Mouse (Mus musculus): ENCODE results near the gene Clcf1. TPM values are rescaled to one million over a fixed set of nuclear protein-coding genes. Genes with fewer than 3 reads are reported as not detected.
A peak's percentile ranks its signal among the peaks of the same experiment; 100 is the strongest.

The Clcf1 gene
- polyA plus RNA-seq (2014; fragmentation: Nextera tagmentation; extraction: Ambion mirVana) = 1.2 and 2.5 TPM in 2 replicates

DNA sequence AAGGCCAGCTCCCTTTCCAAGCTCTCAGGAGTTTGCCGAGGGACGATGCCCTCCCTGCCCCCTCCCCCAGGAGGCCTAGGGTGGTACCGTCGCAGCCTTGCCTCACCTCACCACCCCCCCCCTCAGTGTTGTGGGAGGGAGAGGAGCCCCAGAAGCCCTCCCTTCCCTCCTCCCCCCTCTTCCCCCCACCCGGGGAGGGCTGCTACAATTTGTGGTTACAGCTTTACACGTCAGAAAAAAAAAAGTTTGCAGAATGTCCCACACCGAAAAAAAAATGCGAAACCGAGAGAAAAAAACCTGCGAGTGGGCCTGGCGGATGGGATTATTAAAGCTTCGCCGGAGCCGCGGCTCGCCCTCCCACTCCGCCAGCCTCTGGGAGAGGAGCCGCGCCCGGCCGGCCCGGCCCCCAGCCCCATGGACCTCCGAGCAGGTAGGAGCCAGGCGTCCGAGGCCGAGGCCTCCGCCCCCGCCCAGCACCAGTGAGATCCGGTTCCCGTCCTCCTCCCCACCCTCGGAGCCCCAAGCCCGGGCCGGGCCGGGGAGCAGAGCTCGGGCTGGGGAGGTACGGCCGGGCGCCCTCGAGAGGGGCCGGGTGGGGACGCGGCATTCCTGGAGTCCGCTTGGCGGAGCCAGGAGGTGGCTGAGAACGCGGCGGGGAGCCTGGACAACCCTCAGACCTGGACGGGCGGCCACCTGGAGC is at the start of gene Clcf1, which contains the start of gene AC109138.7:
Clcf1 (plus strand) TSS at position 168 of the 700 bp plus-strand sequence.
AC109138.7 (plus strand) TSS at position 287 of the 700 bp plus-strand sequence.
- Histone ChIP-seq H3K9ac (ENCODE audit: low read depth, low read length) (peak within 1 kb of the TSS; percentile 78), H3K4me2 (peak within 1 kb of the TSS; percentile 100), H3K9me3 (replicated peaks; ENCODE audit: control insufficient read depth, low read length) (no peaks in the 10 kb centered on the region), H3K36me3 (ENCODE audit: control insufficient read depth, insufficient read depth, low read length) (no peaks in the 10 kb centered on the region), H3K4me3 (ENCODE audit: low read depth, low read length) (peak within 1 kb of the TSS; percentile 67), H3K27me3 (ENCODE audit: control insufficient read depth, insufficient read depth, low read length) (peaks cover 65% of the 10 kb centered on the region), H3K27ac (ENCODE audit: low read depth, low read length) (peak within 1 kb of the TSS; percentile 73), H3K4me1 (ENCODE audit: control insufficient read depth, insufficient read depth, low read length) (peaks cover 35% of the 10 kb centered on the region)
- 2% methylated on average over 48 of the region's 49 CpGs for WGBS (ENCODE audit: insufficient replicate concordance)
- peak; percentile 52; the same call in 1 of the 2 replicates for ATAC-seq (replicated peaks; ENCODE audit: insufficient number of reproducible peaks, low FRiP score, low TSS enrichment)

DNA sequence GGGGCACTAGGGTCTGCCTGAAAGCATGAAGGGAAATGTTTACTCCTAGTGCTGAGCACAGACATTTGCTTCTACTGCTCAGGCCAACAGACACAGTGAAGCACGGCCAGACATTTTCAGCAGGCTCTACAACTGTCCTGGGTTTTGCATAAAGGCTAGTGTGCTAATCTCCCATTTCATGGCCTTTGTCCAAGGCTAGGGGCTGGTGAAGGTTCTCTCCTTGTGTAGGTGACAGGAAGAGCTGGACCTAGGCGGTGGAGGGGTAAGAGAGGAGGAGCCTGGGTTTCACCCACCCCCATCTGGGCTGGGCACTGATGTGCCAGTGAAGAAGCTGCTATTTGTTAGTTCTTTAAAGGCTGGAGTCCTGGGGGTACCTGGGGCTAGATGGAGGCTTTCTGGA is 49.3 kb upstream of the Clcf1 start:
- no peak overlapping the region for H3K4me2 ChIP-seq
- H3K27me3 ChIP-seq (ENCODE audit: control insufficient read depth, insufficient read depth, low read length) = no peaks in the 10 kb centered on the region
- ATAC-seq (replicated peaks; ENCODE audit: insufficient number of reproducible peaks, low FRiP score, low TSS enrichment) = no peak
- H3K9ac ChIP-seq (ENCODE audit: low read depth, low read length) = no peak overlapping the region
- WGBS (ENCODE audit: insufficient replicate concordance) = 72% methylated on average over 2 of the region's 2 CpGs
- peaks cover 6% of the 10 kb centered on the region; the same call in 1 of the 2 replicates for H3K36me3 ChIP-seq (ENCODE audit: control insufficient read depth, insufficient read depth, low read length)
- H3K27ac ChIP-seq (ENCODE audit: low read depth, low read length) = no peak overlapping the region
- no peak overlapping the region for H3K4me3 ChIP-seq (ENCODE audit: low read depth, low read length)
- H3K4me1 ChIP-seq (ENCODE audit: control insufficient read depth, insufficient read depth, low read length) = peaks cover 11% of the 10 kb centered on the region
- no peaks in the 10 kb centered on the region for H3K9me3 ChIP-seq (replicated peaks; ENCODE audit: control insufficient read depth, low read length)

DNA sequence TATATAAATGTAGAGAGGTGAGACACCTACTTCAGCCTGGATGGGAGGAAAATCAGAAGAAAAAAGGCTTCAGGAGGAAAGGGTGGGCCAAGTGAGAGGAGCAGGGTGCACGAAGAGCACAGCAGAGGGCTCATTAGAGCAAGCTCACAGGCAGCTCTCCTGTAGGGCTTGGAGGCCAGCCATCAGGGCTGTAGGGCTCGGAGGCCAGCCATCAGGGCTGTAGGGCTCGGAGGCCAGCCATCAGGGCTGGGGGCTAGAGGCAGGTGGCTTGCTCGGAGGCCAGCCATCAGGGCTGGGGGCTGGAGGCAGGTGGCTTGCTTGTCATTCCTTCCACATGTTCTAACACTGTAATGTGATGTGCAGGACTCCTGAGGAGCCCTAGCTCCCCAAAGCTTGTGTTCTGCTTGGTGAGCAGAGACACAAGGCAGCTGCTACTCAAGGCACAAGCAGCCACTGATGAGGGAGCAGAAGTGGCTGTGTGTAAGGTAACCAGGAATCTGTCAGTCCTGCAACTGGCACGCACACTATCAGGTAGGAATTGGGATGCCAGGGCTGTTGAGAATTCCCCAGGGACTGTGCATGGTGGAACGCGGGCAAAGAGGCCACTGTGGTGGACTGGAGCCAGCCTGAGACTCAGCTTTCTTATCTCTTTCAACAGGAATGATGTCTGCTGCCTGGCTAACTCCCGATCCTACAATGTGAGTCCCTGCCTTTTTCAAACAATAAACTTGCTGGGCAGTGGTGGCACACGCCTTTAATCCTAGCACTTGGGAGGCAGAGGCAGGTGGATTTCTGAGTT is 47.2 kb upstream of the Clcf1 start:
- WGBS (ENCODE audit: insufficient replicate concordance) = 54% methylated on average over 9 of the region's 9 CpGs
- H3K4me3 ChIP-seq (ENCODE audit: low read depth, low read length) = no peak overlapping the region
- H3K9ac ChIP-seq (ENCODE audit: low read depth, low read length) = no peak overlapping the region
- no peak overlapping the region for H3K27ac ChIP-seq (ENCODE audit: low read depth, low read length)
- H3K27me3 ChIP-seq (ENCODE audit: control insufficient read depth, insufficient read depth, low read length) = no peaks in the 10 kb centered on the region
- peaks cover 25% of the 10 kb centered on the region for H3K4me1 ChIP-seq (ENCODE audit: control insufficient read depth, insufficient read depth, low read length)
- H3K4me2 ChIP-seq = no peak overlapping the region
- no peaks in the 10 kb centered on the region for H3K36me3 ChIP-seq (ENCODE audit: control insufficient read depth, insufficient read depth, low read length)
- no peak for ATAC-seq (replicated peaks; ENCODE audit: insufficient number of reproducible peaks, low FRiP score, low TSS enrichment)
- H3K9me3 ChIP-seq (replicated peaks; ENCODE audit: control insufficient read depth, low read length) = no peaks in the 10 kb centered on the region

DNA sequence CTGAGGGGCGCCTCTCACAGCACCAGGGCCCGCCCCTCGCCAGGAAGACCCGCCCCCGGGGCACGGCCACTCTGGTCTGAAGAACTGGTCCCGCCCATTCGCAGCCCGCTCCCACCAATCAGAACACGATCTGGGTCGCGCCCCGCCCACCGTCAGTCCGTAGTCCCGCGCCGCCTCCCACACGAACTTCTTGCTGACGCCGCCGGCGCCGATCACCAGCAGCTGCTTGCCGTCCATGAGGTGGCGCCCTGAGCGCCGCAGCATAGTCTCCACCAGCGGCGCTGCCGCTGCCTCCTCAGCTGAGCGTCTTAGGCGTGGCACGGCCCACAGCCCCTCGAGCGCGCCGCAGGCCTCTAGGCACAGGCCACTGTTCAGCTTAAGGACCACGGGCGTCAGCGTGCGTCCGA is 44.7 kb upstream of the Clcf1 start:
- Histone ChIP-seq H3K9ac (ENCODE audit: low read depth, low read length) (peak overlapping the region; percentile 90), H3K27ac (ENCODE audit: low read depth, low read length) (peak overlapping the region; percentile 76), H3K36me3 (ENCODE audit: control insufficient read depth, insufficient read depth, low read length) (no peaks in the 10 kb centered on the region), H3K4me2 (peak overlapping the region; percentile 94), H3K4me1 (ENCODE audit: control insufficient read depth, insufficient read depth, low read length) (peaks cover 20% of the 10 kb centered on the region), H3K9me3 (replicated peaks; ENCODE audit: control insufficient read depth, low read length) (no peaks in the 10 kb centered on the region), H3K27me3 (ENCODE audit: control insufficient read depth, insufficient read depth, low read length) (no peaks in the 10 kb centered on the region), H3K4me3 (ENCODE audit: low read depth, low read length) (peak overlapping the region; percentile 45)
- WGBS (ENCODE audit: insufficient replicate concordance) = under 1% methylated on average over 43 of the region's 43 CpGs
- ATAC-seq (replicated peaks; ENCODE audit: insufficient number of reproducible peaks, low FRiP score, low TSS enrichment) = peak; percentile 91

DNA sequence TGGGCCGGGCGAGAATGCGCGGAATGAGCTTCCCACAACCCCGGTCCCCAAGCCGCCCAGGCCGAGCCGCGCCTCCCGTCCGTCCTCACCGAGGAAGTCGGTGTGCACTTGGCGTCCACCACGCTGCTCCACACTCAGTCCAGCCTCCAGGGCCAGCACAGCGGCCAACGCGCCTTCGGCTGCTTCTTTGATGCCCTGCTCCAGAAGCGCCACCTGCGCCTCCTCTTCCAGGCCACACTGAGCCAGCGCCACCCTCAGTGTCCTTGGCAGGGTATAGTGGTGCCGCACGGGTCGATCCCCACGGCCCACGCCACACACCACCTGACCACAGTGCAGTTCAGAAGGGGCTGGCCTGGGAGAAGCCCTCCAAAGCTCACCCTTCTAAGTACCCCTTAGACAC is 44.2 kb upstream of the Clcf1 start:
- Histone ChIP-seq H3K27me3 (ENCODE audit: control insufficient read depth, insufficient read depth, low read length) (no peaks in the 10 kb centered on the region), H3K4me2 (peak overlapping the region; percentile 94), H3K9me3 (replicated peaks; ENCODE audit: control insufficient read depth, low read length) (no peaks in the 10 kb centered on the region), H3K27ac (ENCODE audit: low read depth, low read length) (peak overlapping the region; percentile 76), H3K9ac (ENCODE audit: low read depth, low read length) (peak overlapping the region; percentile 90), H3K36me3 (ENCODE audit: control insufficient read depth, insufficient read depth, low read length) (no peaks in the 10 kb centered on the region), H3K4me1 (ENCODE audit: control insufficient read depth, insufficient read depth, low read length) (peaks cover 20% of the 10 kb centered on the region), H3K4me3 (ENCODE audit: low read depth, low read length) (peak overlapping the region; percentile 45)
- WGBS (ENCODE audit: insufficient replicate concordance) = 7% methylated on average over 27 of the region's 27 CpGs
- ATAC-seq (replicated peaks; ENCODE audit: insufficient number of reproducible peaks, low FRiP score, low TSS enrichment) = peak; percentile 32

DNA sequence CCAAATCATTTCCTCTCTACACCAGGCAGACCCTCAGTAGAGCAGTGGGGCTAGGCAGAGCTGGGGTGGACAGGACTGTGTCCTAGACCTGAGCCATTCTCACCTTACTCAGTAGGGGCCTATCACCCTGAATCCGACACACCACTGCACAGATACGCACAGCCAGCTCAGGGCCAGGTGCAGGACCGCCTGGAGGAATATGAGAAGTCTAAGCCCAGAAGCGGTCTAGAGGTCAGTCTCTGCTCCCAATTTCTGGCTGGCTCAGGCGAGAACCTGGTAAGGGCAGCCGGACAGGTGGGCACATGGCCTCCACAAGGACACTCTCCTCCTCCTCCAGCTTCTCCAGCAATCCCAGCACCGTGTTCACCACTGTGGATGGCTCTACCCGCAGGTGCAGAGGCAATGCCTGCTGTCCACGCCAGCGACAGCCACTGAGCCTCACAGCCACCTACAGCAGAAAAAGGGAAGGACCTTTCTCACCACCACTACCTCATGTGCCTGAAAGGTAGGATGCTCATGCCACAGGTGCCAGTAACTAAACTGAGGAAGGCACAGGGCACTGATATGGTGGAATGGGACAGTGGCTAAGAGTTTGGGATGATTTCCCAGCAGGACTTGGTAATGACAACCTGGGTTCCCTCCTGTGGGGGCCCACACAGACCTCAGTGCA is 43.2 kb upstream of the Clcf1 start:
- H3K9ac ChIP-seq (ENCODE audit: low read depth, low read length) = no peak overlapping the region
- WGBS (ENCODE audit: insufficient replicate concordance) = 86% methylated on average over 10 of the region's 10 CpGs
- H3K4me3 ChIP-seq (ENCODE audit: low read depth, low read length) = no peak overlapping the region
- H3K9me3 ChIP-seq (replicated peaks; ENCODE audit: control insufficient read depth, low read length) = no peaks in the 10 kb centered on the region
- H3K36me3 ChIP-seq (ENCODE audit: control insufficient read depth, insufficient read depth, low read length) = no peaks in the 10 kb centered on the region
- no peaks in the 10 kb centered on the region for H3K27me3 ChIP-seq (ENCODE audit: control insufficient read depth, insufficient read depth, low read length)
- H3K4me1 ChIP-seq (ENCODE audit: control insufficient read depth, insufficient read depth, low read length) = peaks cover 29% of the 10 kb centered on the region
- H3K27ac ChIP-seq (ENCODE audit: low read depth, low read length) = no peak overlapping the region
- no peak for ATAC-seq (replicated peaks; ENCODE audit: insufficient number of reproducible peaks, low FRiP score, low TSS enrichment)
- no peak overlapping the region for H3K4me2 ChIP-seq

DNA sequence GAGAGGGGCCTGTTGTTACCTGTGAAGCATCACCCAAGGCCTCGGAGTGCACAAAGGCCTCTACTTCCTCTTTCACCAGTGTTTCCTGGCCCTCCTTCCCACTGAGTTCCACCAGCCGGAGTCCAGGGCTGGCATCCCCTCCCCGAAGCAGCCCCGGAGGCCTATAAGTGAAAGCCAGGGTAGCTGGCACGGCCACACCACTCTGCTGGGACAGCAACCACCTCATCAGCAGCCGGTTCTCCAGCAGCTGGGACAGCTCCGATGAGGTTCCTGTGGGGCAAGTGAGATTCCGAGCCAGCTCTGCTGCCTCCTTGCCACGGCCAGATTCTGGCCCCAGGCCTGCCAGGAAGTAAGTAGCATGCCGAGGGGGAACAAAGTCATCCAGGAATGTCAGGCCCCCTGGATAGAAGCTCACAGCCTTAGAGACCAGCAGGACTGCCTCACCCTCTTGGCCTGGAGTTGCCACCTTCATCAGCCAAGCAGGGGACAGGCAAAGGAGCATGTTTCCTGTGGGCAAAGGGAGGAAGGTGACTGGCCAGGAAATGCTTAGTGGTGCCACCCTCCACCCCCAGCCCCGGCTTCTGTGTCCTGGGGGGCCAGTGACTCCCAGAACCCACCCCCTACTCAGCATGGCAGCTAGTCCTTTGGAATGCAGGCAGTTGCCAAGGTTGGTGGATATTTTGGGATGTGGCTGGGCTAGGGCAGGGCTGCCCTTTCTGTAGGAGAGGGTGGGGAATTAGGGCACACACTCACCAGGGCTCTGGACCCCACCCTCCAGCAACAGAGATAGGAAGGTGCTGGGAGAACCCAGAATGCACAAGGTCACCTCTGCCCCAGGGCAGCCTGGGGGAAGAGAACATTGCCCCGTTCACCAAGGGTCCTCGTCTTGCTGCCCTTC is 42.4 kb upstream of the Clcf1 start:
- H3K27me3 ChIP-seq (ENCODE audit: control insufficient read depth, insufficient read depth, low read length) = no peaks in the 10 kb centered on the region
- no peak overlapping the region for H3K4me2 ChIP-seq
- H3K36me3 ChIP-seq (ENCODE audit: control insufficient read depth, insufficient read depth, low read length) = no peaks in the 10 kb centered on the region
- H3K9ac ChIP-seq (ENCODE audit: low read depth, low read length) = peak overlapping the region; percentile 34; the same call in 1 of the 2 replicates
- no peaks in the 10 kb centered on the region for H3K9me3 ChIP-seq (replicated peaks; ENCODE audit: control insufficient read depth, low read length)
- no peak overlapping the region for H3K4me3 ChIP-seq (ENCODE audit: low read depth, low read length)
- 60% methylated on average over 13 of the region's 13 CpGs for WGBS (ENCODE audit: insufficient replicate concordance)
- ATAC-seq (replicated peaks; ENCODE audit: insufficient number of reproducible peaks, low FRiP score, low TSS enrichment) = no peak
- peak overlapping the region; percentile 22; the same call in 1 of the 2 replicates for H3K27ac ChIP-seq (ENCODE audit: low read depth, low read length)
- H3K4me1 ChIP-seq (ENCODE audit: control insufficient read depth, insufficient read depth, low read length) = peaks cover 32% of the 10 kb centered on the region

Measured in heart, embryonic 11.5 days (tissue).